1 mouse cellular context compared by ENCODE assay signal in the genomic region with DNA sequence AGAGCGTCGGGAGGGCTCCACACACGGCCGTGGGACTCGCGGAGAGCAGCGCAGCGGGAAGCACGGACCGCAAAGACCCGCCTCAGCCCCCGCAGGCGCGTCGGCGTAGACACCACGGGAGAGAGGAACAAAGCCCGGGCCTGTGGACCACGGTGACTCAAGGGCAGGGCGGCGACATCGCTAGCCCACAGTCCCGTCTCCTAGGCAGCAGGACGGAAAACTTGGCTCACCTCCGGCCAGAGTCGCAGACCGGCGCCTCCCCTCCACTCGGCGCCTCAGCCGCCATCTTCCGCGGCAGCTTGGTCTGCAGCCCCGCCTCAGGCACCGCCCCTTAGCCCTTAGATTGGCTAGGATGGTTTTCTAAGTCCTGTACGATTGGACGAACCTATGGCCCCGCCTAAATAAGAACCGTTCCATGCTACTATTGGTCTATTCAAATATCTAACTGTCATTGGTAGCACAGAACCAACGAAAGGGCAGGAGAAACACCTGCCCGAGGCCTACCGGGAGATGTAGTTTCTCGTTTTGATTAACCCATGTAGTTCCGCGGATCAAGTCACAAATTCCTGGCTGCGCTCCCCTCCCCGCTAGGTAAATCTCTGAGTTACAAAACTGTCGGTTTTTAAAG.
A peak's percentile ranks its signal among the peaks of the same experiment; 100 is the strongest.
TF ChIP-seq lines count a peak whose summit lies in the region.

A gene (minus strand): TSS at position 306 of the 628 bp plus-strand sequence.

TF ChIP-seq in MEL, 35 proteins besides CTCF, POLR2A, EP300 and RAD21 (continued from another document):
- TF ChIP-seq GABPA (IDR thresholded peaks at IDR 0.05; ENCODE audit: low read depth, low read length) = no peak
- no peak for TF ChIP-seq MAFK (IDR thresholded peaks at IDR 0.05; ENCODE audit: borderline replicate concordance, low read depth, low read length)
- TF ChIP-seq KAT2A (conservative IDR thresholded peaks at IDR 0.05; ENCODE audit: low read depth, low read length) = peak; percentile 96
- peak; percentile 18; the same call in 1 of the 2 replicates for TF ChIP-seq NRF1 (IDR thresholded peaks at IDR 0.05; ENCODE audit: insufficient read depth, low read depth, low read length, poor library complexity, severe bottlenecking)
- TF ChIP-seq CHD1 (IDR thresholded peaks at IDR 0.05; ENCODE audit: low read depth, low read length) = no peak
